Mouse (Mus musculus): ENCODE results near the gene Lrrc25.
A peak's percentile ranks its signal among the peaks of the same experiment; 100 is the strongest.

Lrrc25 gene

GRCm38 (mm10) chr8:70599507-70600290 lies 16.3 kb upstream of the Lrrc25 start:
- no peak for DNase-seq (ENCODE audit: low spot score)

DNA sequence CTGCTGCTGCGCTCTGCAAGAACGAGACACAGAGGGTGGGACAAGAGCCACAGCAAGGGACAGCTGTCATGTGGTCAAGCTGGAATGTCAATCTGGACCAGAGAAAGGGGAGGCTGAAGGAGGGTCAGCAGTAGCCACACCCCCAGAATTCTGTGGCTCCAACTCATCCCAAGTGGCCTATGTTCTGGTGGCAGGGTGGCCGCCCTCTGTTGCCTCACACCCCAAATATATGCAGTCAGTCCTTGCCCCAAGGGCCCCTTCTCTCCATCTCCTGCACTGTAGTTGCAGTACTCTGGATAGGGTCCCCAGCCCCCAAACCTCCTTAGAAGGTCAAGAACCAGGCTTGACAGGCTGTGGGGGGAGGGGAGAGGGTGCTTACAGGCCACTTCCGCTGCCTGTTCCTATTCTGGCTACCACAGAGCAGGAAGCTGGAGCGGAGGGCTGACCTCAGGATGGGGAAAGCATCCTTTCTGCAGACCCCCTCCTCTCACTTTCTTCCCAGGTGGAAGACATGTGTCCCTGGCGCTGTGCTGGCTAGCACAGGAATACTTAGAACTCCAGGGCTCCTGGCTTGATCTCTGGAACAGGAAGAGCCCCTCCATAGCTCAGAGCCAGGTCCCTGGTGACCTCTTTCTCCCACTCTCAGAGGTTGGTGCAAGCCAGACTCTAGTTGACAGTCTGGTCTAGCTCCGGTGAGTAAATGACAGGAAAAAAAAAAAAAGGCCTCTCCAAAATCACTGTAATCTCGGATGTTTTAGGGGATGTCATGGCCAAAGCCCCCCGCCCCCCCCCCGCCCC lies 15.3 kb upstream of the Lrrc25 start:
- DNase-seq (ENCODE audit: low spot score), result no peak

DNA sequence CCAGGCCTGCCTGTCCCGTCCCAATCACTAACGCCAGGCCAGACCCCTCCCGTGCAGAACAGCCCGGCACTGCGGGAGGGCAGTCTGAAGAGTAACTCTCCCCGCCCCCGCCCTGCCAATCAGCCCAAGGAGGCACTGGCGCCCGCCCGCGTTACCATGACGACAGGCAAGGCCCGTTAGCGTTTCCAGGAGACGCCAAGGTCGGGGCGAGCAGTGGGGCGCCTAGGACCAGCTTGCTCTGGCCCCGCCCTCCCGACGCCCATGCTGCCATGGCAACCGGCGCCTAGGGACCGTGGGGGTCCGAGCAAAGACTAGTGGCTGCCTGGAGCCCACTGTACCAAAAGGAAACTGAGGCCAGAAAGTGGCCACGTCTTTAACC lies 14.7 kb upstream of the Lrrc25 start:
- peak; percentile 91 for DNase-seq (ENCODE audit: low spot score)

DNA sequence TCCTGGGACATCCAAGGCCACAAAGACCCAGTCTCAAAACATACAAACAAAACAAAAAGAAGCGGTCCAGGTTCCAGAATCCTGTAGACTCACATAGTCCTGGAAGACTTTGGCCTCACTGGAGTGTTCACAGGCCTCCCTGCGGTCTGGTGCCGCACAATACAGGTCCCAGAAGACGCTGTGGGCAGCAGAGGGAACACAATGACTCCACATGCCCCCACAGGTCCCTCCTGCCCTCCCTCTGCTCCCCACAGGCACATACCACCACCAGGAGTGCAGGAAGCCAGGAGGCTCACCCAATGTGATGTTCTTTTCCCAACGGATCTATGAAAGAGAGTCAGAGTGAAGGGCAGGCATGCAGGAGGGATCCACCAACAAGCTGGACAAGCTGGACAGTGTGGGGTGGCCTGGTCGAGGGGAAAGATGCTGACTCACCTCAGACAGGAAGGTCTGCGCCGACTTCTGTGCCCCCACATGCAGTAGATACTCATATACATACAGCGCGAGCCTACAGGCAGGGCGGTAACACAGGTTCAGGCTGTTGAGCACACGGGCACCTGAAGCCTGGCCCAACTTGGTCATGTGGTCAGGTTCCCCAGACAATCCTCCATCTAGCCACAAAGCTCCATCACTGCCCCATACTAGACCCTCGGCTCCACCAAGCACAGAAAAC lies 13.7 kb upstream of the Lrrc25 start:
- no peak for DNase-seq (ENCODE audit: low spot score)

DNA sequence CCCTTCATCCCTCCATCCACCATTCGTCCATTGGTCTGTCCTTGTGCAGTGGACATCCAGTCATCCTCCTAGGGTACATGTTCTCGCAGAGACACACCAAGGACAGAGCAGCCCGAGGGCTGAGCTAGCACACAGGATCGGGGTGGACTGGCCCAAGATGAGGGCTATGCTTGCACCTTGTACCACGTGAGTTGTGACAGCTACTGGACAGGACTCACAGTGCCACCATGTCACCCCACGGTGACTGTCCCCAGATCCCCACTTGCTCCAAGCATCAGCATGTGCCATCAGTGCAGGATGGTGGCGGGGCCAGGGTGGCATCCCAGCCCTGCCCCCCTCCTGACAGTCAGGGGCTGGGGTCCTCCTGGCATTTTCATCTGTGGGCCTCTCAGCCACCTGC lies 11.4 kb upstream of the Lrrc25 start:
- DNase-seq (ENCODE audit: low spot score), result no peak

- no peak for DNase-seq (ENCODE audit: low spot score)
These were observed 9.8 kb upstream of the Lrrc25 start for GRCm38 (mm10) chr8:70605871-70606779.

DNA sequence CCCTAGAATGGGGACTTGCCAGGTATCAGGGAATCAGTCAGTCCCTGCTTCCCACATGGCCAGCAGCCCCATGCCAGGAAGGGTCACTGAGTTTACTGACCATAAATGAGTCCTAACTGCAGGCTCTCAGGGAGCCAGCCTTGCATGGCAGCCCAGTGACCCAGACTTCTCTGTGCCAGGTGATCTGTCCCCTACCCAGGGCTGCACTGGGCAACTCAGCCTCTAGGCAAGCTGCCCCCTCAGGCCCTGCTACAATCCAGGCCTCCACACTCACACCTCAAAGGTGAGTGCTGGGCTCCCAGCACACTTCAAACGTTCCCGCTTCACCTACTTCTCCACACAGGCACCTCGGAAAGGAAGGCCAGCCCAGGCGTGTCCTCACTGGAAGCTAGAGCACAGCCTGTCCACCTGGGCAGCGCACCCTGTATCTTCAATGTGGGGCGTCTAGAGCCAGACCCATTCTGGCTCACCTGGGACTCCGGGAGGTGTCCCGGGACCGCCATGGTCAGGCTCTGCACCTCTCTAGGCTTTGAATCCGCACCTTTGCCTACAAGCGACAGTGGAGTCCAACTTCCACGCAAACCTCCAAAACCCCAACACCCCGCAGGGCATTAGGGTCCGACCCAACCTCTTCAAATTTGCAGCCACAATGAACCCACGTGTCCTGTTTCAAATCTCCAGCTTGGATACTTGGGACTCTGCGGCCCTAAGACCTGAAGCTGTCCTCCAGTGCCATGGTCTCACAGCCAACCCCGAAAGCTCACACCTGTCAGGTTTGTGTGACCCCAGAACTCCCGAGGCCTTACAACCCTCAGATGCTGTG lies 9.0 kb upstream of the Lrrc25 start:
- DNase-seq (ENCODE audit: low spot score), result no peak

DNA sequence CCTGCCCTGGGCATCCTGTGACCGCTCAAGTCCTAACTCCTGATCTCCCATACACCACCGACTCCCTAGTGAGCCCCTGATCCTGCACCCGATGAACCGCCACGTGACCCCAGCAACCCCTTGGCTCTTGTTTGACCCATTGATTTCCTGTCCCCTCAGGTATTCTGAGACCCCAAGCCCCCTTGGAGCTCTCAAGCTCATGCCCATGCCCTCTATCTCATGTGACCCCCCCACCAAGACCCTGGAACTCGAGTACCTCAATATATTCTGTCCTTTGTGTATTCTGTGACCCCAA lies 8.4 kb upstream of the Lrrc25 start:
- DNase-seq (ENCODE audit: low spot score), result no peak

- peak; percentile 50 for DNase-seq (ENCODE audit: low spot score)
These were observed 7.8 kb upstream of the Lrrc25 start for GRCm38 (mm10) chr8:70607898-70608748.

DNA sequence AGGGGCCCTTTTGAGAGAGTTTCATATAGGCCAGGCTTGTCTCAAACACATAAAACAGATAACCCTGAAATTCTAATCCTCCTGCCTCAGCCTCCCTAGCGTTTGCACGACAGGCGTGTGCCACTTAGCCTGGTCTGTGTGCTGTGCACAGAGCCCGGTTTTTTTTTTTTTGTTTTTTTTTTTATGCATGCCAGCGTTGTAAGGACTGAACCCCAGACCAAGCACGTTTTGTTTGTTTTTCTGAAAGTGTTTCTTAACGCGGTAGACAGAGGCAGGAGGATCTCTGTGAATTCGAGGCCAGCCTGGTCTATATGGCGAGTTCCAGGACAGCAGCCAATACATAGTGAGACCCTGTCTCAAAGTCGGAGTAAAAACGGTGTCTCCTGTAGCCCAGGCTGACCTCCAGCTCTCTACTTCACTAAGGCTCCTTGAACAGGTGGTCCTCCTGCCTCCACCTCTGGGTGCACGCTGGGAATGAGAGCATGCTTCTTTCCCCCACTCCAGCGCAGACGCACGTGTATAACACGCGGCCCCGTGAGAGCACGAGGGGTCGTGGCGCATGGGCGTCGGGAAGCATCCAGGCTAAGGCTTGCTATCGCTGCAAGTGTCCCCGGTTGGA lies 7.1 kb upstream of the Lrrc25 start, which contains the start of gene Ssbp4:
Gene Ssbp4 (minus strand): TSS at position 124 of the 619 bp plus-strand sequence.
- no peak for DNase-seq (ENCODE audit: low spot score)

GRCm38 (mm10) chr8:70609368-70609848 lies 6.5 kb upstream of the Lrrc25 start:
- peak; percentile 88 for DNase-seq (ENCODE audit: low spot score)

- DNase-seq (ENCODE audit: low spot score), result peak; percentile 89
These were observed 5.8 kb upstream of the Lrrc25 start for GRCm38 (mm10) chr8:70609849-70610795.

DNA sequence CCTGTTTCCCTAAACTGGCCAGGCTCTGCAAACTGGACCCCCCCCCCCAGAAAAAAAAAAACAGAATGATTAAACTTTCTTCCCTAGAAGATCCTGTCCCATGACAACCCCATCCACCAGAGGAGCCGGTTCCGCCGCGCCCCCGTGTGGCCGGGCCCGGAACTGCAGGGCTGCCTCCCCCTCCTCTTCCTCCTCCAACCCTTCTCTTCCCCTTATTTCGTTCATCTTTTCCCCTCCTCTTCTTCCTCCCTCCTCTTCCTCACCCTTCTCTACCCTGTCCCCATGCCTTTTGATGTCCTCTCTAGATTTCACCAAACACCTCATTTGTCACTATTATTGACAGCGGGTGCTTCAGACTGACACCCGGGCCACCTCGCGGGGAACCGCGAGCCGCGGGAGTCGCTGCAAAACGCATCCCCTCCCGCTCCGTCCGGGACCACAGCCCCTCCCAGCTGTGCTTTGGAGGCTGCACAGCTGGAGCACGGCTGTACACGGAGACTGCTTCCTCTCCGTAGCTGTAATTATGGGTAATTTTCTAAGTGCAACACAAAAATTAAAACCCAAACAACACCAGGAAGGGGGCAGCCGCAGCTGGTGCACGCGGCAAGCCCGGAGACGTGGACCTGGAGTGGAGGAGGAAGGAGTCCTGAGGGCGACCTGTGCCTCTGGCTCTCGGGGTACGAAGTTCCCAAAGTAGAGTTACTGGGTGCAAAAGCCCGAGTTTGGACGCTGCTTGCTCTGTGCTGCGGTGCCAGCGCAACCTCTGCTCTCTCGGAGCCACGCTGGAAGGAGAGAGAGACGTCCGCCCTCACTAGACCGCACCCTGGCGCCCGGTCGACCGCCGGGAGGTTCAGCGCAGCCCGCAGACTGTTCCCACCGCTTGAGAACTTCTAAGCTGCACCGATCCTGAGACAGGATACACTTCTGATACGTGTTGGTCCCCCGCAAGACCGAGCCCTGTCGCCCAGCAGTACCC lies 4.9 kb upstream of the Lrrc25 start:
- DNase-seq (ENCODE audit: low spot score), result peak; percentile 82

- peak; percentile 83 for DNase-seq (ENCODE audit: low spot score)
These were observed 4.1 kb upstream of the Lrrc25 start for GRCm38 (mm10) chr8:70611849-70612248.

DNA sequence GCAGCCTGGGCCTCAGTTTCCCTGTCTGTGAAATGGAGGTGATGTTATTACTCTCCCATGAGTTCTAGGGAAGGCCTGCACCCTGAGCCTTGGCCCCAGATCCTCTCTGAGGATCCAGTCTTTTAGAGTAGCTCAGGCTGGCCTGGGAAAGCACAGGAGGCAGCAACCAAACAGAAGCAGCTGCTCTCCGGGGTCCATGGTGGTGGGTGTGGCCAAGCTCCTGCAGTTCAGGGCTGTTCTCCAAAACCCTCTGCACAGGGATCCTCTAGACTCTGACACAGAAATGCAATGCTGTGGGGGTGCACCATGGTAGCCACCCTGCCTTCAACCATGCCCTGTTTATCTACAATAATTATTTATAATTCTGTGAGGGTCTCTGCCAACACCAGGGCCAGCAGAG lies 2.2 kb upstream of the Lrrc25 start:
- no peak for DNase-seq (ENCODE audit: low spot score)

GRCm38 (mm10) chr8:70614469-70614868 lies 1.5 kb upstream of the Lrrc25 start:
- no peak for DNase-seq (ENCODE audit: low spot score)

GRCm38 (mm10) chr8:70615281-70615680 lies 674 bp upstream of the Lrrc25 start:
- DNase-seq (ENCODE audit: low spot score), result no peak
